Mouse (Mus musculus) left cerebral cortex, postnatal 25 days (tissue): ENCODE data around the gene Fat2. TPM values are rescaled to one million over a fixed set of nuclear protein-coding genes. Genes with fewer than 3 reads are reported as not detected.

Experiments
- DNase-seq, 2 experiments: peaks; one replicate each; pipeline ENCODE4 v3.0.0; 2022; ENCODE audit warnings: low spot score in 2 of 2, mixed read lengths in 1 of 2
- intact Hi-C: fragments of 180-260 bp; cut with DNase I; formaldehyde crosslinking; loops from one replicate; pipeline ENCODE4 v1.15.1; 2025
- total RNA-seq, 2 experiments: library from RNA; stranded (reverse); gene quantifications; 2 replicates each; pipeline ENCODE4 v1.2.3; 2021

Fat2 gene
- total RNA-seq, 2 experiments from 2014 or later = 0.28 to 0.32 TPM

DNA sequence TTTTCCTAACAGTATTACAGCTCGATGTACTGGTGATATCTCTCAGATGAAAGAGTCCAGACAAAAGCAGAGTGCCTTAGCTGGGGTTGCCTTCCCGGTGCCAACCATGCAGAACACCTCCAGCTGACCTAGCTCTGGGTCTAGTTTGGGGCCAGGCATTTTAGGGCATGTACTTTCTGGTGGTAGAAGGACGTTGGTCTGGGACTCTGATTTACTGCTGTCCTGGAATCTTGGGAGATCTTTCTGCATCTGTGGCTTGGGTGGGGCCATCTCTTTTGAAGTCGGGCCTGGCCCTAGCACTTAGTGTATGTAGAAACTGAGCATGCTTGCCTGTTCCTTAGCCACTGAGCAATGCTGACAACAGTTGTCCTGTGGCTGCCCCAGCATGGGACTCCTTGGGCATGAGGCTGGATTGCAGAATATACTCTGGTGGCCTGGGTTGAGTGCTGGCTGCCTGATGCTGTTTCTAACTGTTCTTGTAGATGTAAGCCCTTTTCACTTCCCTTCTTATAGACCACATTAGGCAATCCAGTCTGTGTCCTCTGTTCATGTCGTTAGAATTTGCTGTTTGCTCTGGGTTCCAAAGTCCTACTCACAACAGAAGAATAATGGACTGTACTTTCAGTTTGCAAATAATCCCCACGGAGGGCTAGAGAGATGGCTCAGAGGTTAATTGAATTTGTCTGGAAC, 128.2 kb downstream of the Fat2 start:
- peak in 1 of 2 experiments; percentile 41 for DNase-seq
- intact Hi-C loops = no loop called here

DNA sequence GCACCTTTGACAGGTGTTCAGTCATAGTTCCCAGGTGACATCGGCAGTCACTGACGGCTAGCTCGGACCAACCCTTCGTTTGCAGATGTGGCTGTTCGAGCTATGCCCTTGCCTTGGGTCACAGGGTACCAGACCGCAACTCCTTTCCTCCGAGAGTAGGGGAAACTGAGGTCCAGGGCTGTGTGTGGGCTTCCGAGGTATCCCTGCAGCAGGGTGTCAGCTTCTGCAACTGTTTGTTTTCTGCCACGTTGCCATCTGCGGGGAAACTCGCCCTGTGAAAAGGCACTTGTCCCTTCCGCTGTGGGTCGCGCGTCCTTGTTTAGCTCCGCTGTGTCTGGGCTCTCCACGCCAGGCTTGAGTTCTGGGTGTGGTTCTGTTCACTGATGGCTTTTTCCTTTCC, 131.8 kb downstream of the Fat2 start:
- intact Hi-C loops = loop anchor here (1.0 to 5.0 kb wide), 4 partner anchors 33 to 242 kb away; no protein-coding TSS in a partner anchor
- no peak for DNase-seq

DNA sequence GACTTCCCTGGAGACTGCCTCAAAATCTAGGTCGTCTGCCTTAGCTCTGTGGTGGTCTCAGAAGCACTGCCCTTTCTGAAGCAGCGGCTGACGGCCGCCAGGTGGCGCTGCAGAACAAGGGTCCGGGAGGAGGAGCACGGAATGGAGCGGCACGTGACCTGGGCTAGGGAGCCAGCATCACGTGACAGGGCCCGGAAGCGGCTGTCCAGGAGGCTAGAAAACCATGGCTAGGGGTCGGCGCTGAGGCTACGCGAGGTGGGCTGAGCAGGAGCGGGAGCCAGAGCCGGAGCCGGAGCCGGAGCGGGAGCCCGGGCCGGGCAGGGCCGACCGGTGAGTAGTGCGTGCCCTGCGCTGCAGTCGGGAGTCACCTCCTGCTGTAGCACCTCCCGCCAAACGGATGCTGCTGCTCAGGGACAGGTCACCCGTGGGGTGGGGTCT, 132.2 kb downstream of the Fat2 start, which contains the start of gene Slc36a1:
Gene Slc36a1, plus strand, starts transcription at position 192 of the 438 bp plus-strand sequence.
- intact Hi-C loops = loop anchor here (1.0 to 5.0 kb wide), 4 partner anchors 33 to 243 kb away; no protein-coding TSS in a partner anchor
- DNase-seq = peak; percentile 96 to 97

Other genes starting within 250 kb of the Fat2 start
- gene Gm2a, start 238.4 kb downstream of the Fat2 start, total RNA-seq = 10 to 100 TPM; 38.4 to 41.4 TPM
- gene Slc36a3, start 184.9 kb downstream of the Fat2 start, total RNA-seq = not detected
- under 1 TPM; 0.34 to 0.43 TPM for gene Slc36a2, start 151.5 kb downstream of the Fat2 start, total RNA-seq
- 10 to 100 TPM; 80.4 to 82.8 TPM for gene Slc36a1, start 132.2 kb downstream of the Fat2 start, total RNA-seq
- 100 to 1,000 TPM; 275 to 297 TPM for gene Sparc, start 86.6 kb upstream of the Fat2 start, total RNA-seq
- gene Atox1, start 124.7 kb upstream of the Fat2 start, total RNA-seq = 100 to 1,000 TPM in 1 of 2 experiments, 10 to 100 TPM in 1; 98.7 to 111 TPM
- gene G3bp1, start 133.1 kb upstream of the Fat2 start, total RNA-seq = 10 to 100 TPM; 34.1 to 34.4 TPM